Comparison of ENCODE assay signal across 39 mouse cellular contexts in the genomic region with DNA sequence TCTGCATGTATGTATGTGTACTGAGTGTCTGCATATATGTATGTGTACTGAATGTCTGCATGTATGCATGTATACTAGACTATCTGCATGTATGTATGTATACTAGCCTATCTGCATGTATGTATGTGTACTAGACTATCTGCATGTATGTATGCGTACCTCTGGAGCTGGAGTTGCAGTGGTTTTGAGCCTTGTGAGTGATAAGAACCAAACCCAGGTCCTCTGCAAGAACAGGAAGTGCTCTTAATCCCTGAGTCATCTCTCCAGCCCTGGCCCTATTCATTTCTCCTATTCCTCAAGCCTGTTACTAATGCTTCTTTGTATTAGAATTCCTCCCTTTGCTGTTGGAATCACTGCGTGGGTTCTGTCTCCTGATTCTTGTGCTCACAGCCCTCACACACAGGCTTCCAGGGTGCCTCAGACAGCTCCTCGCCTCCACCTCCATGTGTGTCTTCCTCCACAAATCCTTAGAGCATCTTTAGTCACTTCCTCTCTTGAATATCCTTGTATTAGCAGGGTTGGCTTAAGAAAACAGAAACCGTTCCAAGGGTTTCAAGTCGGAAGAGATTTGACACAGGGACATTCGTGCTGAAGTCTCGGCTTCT. TPM values are rescaled to one million over a fixed set of nuclear protein-coding genes. Genes with fewer than 3 reads are reported as not detected.
DNase-seq lines count a peak whose midpoint lies in the region; ATAC-seq and TF ChIP-seq lines count a peak whose summit lies in the region.
"Had no signal": no experiment of that assay in that cellular context is flagged by ENCODE, and none has a peak within 500 bp of the region (broad histone marks: within the 10 kb centered on the region; RNA-seq: fewer than 3 reads in every experiment).

No protein-coding gene starts in this region.

- no peak overlapping the region for H3K4me3 ChIP-seq in left cerebral cortex, adult 2 months
- no peak overlapping the region for H3K4me3 ChIP-seq in forebrain, embryonic 10.5 days
- H3K4me3 ChIP-seq: embryonic facial prominence, embryonic 12.5 days; intestine, embryonic 15.5 days; limb, embryonic 13.5 days; liver, embryonic 13.5 days; neural tube, embryonic 15.5 days had no signal

- no peaks in the 10 kb centered on the region for H3K36me3 ChIP-seq in forebrain, embryonic 10.5 days (replicated peaks)
- H3K36me3 ChIP-seq: embryonic facial prominence, embryonic 12.5 days; intestine, embryonic 15.5 days; limb, embryonic 13.5 days; liver, embryonic 13.5 days; neural tube, embryonic 15.5 days had no signal

- intact Hi-C loops in heart, postnatal 36 days (cut with DNase I): loop anchor here (5.0 kb wide), 1 partner anchor 686 kb away; no protein-coding TSS in a partner anchor
- intact Hi-C loops in left cerebral cortex, adult 2 months (cut with DNase I): no loop called here
- intact Hi-C loops in left cerebral cortex, postnatal 14 days (cut with DNase I): no loop called here

- peaks cover 4% of the 10 kb centered on the region; the same call in 1 of the 2 replicates for H3K4me1 ChIP-seq in forebrain, embryonic 10.5 days
- H3K4me1 ChIP-seq: intestine, embryonic 15.5 days; limb, embryonic 13.5 days; neural tube, embryonic 15.5 days had no signal

- peaks cover 6% of the 10 kb centered on the region for H3K27me3 ChIP-seq in forebrain, embryonic 10.5 days (ENCODE audit: poor library complexity, severe bottlenecking)
- H3K27me3 ChIP-seq: embryonic facial prominence, embryonic 12.5 days; intestine, embryonic 15.5 days; liver, embryonic 13.5 days; neural tube, embryonic 15.5 days had no signal

- TF ChIP-seq CTCF in left cerebral cortex, adult 2 months (IDR thresholded peaks at IDR 0.05): no peak

- peak; percentile 35 for ATAC-seq in megakaryocyte, adult 5-6 weeks (ENCODE audit: poor library complexity, severe bottlenecking)
- ATAC-seq: activated CD4-positive, CD25-positive, alpha-beta regulatory T cell, adult 4 months; forebrain, postnatal 0 days; hindbrain, embryonic 16.5 days; intestine, embryonic 15.5 days; lung, postnatal 0 days had no signal

- no peak overlapping the region for H3K27ac ChIP-seq in left cerebral cortex, adult 2 months
- H3K27ac ChIP-seq in forebrain, embryonic 10.5 days: no peak overlapping the region
- H3K27ac ChIP-seq: embryonic facial prominence, embryonic 12.5 days; intestine, embryonic 15.5 days; kidney, postnatal 0 days; limb, embryonic 13.5 days; liver, embryonic 13.5 days; macrophage; neural tube, embryonic 15.5 days had no signal

- WGBS in forebrain, embryonic 10.5 days: 82% methylated on average over 7 of the region's 7 CpGs

- DNase-seq in heart, adult 11 months: peak; percentile 50
- no peak for DNase-seq in heart, postnatal 36 days
- DNase-seq in left cerebral cortex, adult 2 months (ENCODE audit: extremely low spot score in 1 of 2, low spot score in 2 of 2): peak; percentile 13 to 53
- no peak for DNase-seq in left cerebral cortex, postnatal 14 days (ENCODE audit: low spot score in 2 of 2)
- peak; percentile 56 for DNase-seq in MEL-GATA-1-ER (ENCODE audit: extremely low read depth, low read depth)
- no peak for DNase-seq in forebrain, embryonic 10.5 days (ENCODE audit: extremely low spot score, low spot score)
- no peak for DNase-seq in lung, postnatal 14 days
- DNase-seq: adrenal gland, adult 2 months; cerebellum, adult 8-10 months; cerebellum, postnatal 25 days; forebrain, postnatal 0 days; gastrocnemius, postnatal 14 days; kidney, adult 8-10 months; kidney, postnatal 4 days; layer of hippocampus, adult 9-11 months; liver, embryonic 13.5 days; lung, adult 18-20 months; midbrain, embryonic 14.5 days; thymus, adult 2 months; thymus, postnatal 36 days had no signal

- no peaks in the 10 kb centered on the region for H3K9me3 ChIP-seq in forebrain, embryonic 10.5 days
- H3K9me3 ChIP-seq: embryonic facial prominence, embryonic 12.5 days; intestine, embryonic 15.5 days; limb, embryonic 13.5 days; liver, embryonic 13.5 days; neural tube, embryonic 15.5 days had no signal

RNA-seq across cellular contexts. Expression of a gene that starts 4.0 kb away (rescaled TPM):
- total RNA-seq in heart, postnatal 36 days (2021): not detected
- total RNA-seq in left cerebral cortex, adult 2 months (2021): not detected
- total RNA-seq in left cerebral cortex, postnatal 14 days (2021): not detected
- total RNA-seq in megakaryocyte, adult 5-6 weeks (2015): not detected in 2 replicates
- total RNA-seq in megakaryocyte, adult 5-6 weeks (2017): not detected in 2 replicates
- polyA plus RNA-seq in forebrain, embryonic 10.5 days (2016; fragmentation: Nextera tagmentation; extraction: Ambion mirVana): not detected in 2 replicates
- total RNA-seq: adrenal gland, adult 2 months; adrenal gland, postnatal 4 days; forebrain, postnatal 0 days; gastrocnemius, postnatal 14 days; granulocyte monocyte progenitor cell, adult 5-6 weeks; hematopoietic stem cell, adult 5-6 weeks; left cerebral cortex, postnatal 25 days; monocyte, adult 5-6 weeks had no signal
- polyA plus RNA-seq: activated CD4-positive, CD25-positive, alpha-beta regulatory T cell, adult 4 months; adrenal gland, adult 2 months; embryonic facial prominence, embryonic 12.5 days; forebrain, postnatal 0 days; heart, embryonic 11.5 days; heart, embryonic 16.5 days; hindbrain, embryonic 16.5 days; intestine, embryonic 15.5 days; kidney, postnatal 0 days; limb, embryonic 13.5 days; liver, embryonic 13.5 days; lung, postnatal 0 days; macrophage; midbrain, embryonic 14.5 days; neural tube, embryonic 15.5 days; small intestine, adult 2 months; stomach, embryonic 14.5 days; thymus, adult 2 months had no signal

RNA-seq across cellular contexts. Expression of a gene that starts 34.6 kb away (rescaled TPM):
- total RNA-seq in heart, postnatal 36 days (2021): not detected
- total RNA-seq in left cerebral cortex, adult 2 months (2021): not detected
- not detected for total RNA-seq in left cerebral cortex, postnatal 14 days (2021)
- total RNA-seq in megakaryocyte, adult 5-6 weeks (2015): not detected in 2 replicates
- total RNA-seq in megakaryocyte, adult 5-6 weeks (2017): not detected in 2 replicates
- polyA plus RNA-seq in forebrain, embryonic 10.5 days (2016; fragmentation: Nextera tagmentation; extraction: Ambion mirVana): not detected in 2 replicates
- total RNA-seq: adrenal gland, adult 2 months; adrenal gland, postnatal 4 days; forebrain, postnatal 0 days; gastrocnemius, postnatal 14 days; granulocyte monocyte progenitor cell, adult 5-6 weeks; hematopoietic stem cell, adult 5-6 weeks; monocyte, adult 5-6 weeks had no signal
- polyA plus RNA-seq: activated CD4-positive, CD25-positive, alpha-beta regulatory T cell, adult 4 months; adrenal gland, adult 2 months; embryonic facial prominence, embryonic 12.5 days; heart, embryonic 11.5 days; heart, embryonic 16.5 days; intestine, embryonic 15.5 days; kidney, postnatal 0 days; limb, embryonic 13.5 days; liver, embryonic 13.5 days; lung, postnatal 0 days; macrophage; midbrain, embryonic 14.5 days; neural tube, embryonic 15.5 days; small intestine, adult 2 months; stomach, embryonic 14.5 days; thymus, adult 2 months had no signal

RNA-seq across cellular contexts. Expression of a gene that starts 49.8 kb away (rescaled TPM):
- 100 to 1,000 TPM; 144 to 146 TPM for total RNA-seq in heart, postnatal 36 days (2021)
- 10 to 100 TPM; 35.6 to 45.0 TPM for total RNA-seq in left cerebral cortex, adult 2 months (2021)
- 10 to 100 TPM; 32.2 to 32.3 TPM for total RNA-seq in left cerebral cortex, postnatal 14 days (2021)
- total RNA-seq in megakaryocyte, adult 5-6 weeks (2015): 16.5 and 25.2 TPM in 2 replicates
- total RNA-seq in megakaryocyte, adult 5-6 weeks (2017): 16.5 and 17.8 TPM in 2 replicates
- 8.1 and 8.2 TPM in 2 replicates for polyA plus RNA-seq in forebrain, embryonic 10.5 days (2016; fragmentation: Nextera tagmentation; extraction: Ambion mirVana)

Comparison
In these comparisons a context has a peak if more than half of its experiments do, and no peak if none do; other contexts are left out.
1. DNase-seq: peak in heart, adult 11 months (single experiment), left cerebral cortex, adult 2 months (2 of 2) and MEL-GATA-1-ER (single experiment); none in heart, postnatal 36 days (0 of 2), left cerebral cortex, postnatal 14 days (0 of 2), forebrain, embryonic 10.5 days (single experiment) and lung, postnatal 14 days (single experiment).